Mouse (Mus musculus) liver, adult (tissue): ENCODE results near the gene Kcna6.

Experiments
- GATA4 ChIP-seq: IDR thresholded peaks from 2 replicates; pipeline ENCODE4 v1.6.1; 2014; ENCODE audit warnings: mild to moderate bottlenecking, low read length; ENCODE audit not compliant: insufficient replicate concordance

The Kcna6 gene

DNA sequence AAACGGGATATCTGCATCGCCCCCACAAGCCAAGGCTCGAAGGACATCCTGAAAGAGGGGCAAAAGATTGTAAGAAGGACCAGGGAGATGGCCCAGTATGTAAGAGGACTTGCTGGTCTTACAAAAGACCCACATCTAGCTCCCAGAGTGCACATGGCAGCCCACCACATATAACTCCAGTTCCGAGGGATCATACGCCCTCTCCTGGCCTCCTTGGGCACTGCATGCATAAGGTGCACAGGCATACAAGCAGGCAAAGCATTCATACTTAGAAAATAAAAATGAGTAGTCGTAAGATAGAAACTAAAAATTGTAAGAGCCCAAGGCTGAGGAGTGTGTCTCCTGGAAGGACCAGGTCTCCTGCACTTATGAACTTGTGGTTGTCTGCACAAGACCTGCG, 61.5 kb downstream of the Kcna6 start:
- TF ChIP-seq GATA4: no peak

DNA sequence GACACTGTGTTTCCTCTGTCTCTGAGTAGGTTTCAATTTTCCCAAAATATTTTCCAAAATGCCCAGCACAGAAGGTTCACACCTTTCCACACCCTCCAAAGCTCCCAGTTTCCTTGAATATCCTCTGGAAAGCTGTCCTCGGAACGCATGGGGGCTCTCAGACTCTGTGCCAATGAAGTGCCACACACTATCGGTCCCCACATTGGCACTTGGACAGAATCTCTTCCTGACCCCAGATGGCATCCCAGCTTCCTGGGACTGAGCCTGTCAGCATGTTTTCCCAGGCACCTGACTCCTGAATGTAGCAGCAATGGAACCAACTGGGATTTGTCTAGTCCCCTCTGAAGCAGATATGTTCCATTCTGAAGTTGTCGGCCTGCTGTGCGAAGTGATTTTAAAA, 73.5 kb downstream of the Kcna6 start:
- no peak for TF ChIP-seq GATA4

DNA sequence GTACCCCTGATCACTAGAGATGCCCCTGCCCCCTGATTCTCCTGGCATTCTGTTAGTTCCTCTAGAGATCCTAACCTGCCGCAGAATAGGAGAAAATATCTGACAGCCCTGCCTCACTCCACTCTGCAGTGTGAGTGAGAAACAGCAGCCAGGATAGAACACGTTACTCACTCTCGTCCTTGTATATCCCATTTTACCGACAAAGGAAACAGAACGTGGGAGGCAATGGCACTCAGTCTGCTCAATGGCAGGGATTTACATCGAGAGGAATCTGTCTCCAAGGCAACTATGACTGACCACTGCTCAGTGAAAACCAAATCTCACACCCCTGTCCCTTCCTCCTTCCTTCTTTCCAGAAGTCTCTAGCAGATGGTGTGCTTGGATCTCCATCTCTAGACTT, 74.4 kb downstream of the Kcna6 start:
- TF ChIP-seq GATA4: no peak

DNA sequence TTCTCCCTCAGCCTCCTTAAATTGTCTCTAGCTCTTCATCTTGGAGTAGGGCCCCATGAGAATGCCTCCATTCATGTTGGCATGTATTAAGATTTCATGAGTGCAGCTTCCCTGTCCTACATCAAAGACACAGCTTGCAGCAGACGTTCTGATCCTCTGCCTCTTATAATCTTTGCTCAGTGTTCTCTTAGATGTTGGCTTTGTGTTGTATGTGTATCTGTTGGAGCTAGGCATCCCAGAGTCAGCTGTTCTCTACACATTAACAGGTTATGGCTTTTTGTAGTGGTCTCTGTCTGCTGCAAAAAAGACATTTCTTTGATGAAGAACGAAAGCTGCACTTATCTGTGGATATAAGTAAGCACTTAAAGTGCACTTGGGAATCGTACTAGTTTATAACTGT, 75.9 kb downstream of the Kcna6 start:
- TF ChIP-seq GATA4: no peak
